Mouse (Mus musculus) embryonic fibroblast, embryonic 13.5 days (primary cell): ENCODE measurements around the gene Lmna.

Experiments used
- CTCF ChIP-seq: IDR thresholded peaks from 2 replicates; pipeline ENCODE4 v1.5.1; 2011; ENCODE audit warnings: mild to moderate bottlenecking, control low read depth, low read length, moderate library complexity, borderline replicate concordance; ENCODE audit not compliant: insufficient read depth
- POLR2A ChIP-seq: IDR thresholded peaks from 2 replicates; pipeline ENCODE4 v1.6.1; 2011; ENCODE audit warnings: low read depth, mild to moderate bottlenecking, control low read depth, low read length, moderate library complexity

- TF ChIP-seq POLR2A (no peak), CTCF (no peak)
These were observed 44.6 kb downstream of the Lmna start for GRCm38 (mm10) chr3:88465127-88465526.
